Mouse (Mus musculus) naive thymus-derived CD4-positive, alpha-beta T cell, adult 2 months (primary cell): ENCODE measurements at regions not wholly inside any gene's neighbourhood (a gene's known extent, or its start where the extent isn't known, plus 50 kb on each side); places are given as distances from the start of the nearest gene placed in this dataset.

ENCODE experiments used
- DNase-seq: peaks from one replicate; pipeline ENCODE4 v3.0.0-alpha.2; 2011; ENCODE audit warnings: low read depth

DNA sequence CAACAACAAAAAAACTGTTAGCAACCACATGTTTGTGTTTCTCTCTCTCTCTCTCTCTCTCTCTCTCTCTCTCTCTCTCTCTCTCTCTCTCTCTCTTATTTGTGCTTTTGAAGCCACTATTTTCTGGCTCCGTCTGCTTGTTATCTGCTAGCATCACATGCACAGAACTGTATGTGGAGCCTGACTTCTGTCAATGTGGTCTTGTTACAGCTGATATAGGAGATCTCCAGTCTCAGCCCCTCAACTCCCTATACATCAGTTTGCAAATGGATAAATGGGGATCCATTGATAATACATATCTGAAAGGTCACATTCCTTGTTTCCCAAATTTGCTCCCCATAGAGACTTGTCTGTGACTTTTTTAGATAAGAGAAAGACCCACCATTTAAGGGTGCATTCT is 126.9 kb upstream of the Cited2 start:
- no peak for DNase-seq

DNA sequence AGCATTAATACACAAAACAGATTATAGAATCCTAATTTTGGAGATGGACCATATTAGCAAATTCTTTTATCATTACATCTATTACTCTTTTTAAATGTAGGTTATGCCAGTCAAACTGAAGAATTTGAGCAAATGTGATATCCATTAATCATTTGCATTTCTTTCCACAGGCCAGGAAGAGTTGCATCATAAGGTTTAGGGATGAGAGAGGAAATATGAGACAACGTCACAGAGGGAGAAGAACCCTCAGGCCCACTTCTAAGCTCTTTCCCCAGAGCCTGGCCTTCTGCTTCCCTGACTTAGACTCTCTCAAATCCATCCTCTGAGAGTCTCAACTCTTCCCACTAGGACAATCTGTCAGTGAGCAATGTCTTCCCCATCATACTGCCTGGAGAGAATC is 126.3 kb upstream of the Cited2 start:
- no peak for DNase-seq

GRCm38 (mm10) chr10:17599246-17599645 is 123.8 kb upstream of the Cited2 start:
- DNase-seq: no peak

DNA sequence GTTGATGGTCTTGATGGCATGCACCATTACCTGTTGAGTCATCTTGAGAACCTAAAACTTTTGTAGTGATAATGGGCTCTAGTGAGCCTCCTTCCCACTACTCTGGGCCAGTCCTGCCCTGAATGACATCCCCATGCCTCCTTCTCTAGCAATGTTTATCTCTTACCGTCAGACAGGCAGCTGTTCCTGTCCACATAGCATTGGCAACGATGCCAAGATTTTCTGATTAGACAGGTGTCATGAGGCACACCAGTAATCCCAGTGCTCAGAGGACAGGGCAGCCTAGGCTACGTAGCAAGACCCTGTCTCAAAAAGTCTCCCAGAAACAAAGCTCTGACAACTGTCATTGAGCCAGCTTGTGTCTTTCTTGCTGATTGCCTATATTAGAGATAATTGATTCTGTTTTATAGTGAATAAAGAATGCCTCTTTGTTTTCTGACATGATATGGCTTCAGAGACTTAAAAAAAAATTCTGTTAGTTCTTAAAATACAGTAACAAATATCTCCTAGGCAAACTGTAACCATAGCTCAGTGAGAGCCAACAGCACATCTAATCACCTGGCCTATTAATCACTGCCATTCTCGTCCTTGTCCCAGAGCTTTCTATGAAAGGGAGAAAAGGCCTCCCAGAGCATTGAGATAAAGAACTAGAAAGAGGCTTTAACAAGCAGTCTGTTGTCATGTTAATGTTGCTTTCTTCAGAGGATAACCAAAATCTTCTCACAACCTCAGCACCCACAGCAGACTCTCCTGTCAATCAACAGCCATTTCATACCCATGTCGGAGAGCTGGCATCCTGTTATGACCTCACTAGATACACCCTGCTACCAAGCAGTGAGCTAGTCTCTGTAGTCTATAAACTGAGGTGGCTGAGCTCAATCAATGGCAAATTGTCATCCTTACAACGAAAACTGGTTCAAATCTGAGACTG is 122.9 kb upstream of the Cited2 start:
- no peak for DNase-seq

GRCm38 (mm10) chr10:17600762-17601108 is 122.3 kb upstream of the Cited2 start:
- DNase-seq: no peak

GRCm38 (mm10) chr10:17602446-17602845 is 120.6 kb upstream of the Cited2 start:
- no peak for DNase-seq

DNA sequence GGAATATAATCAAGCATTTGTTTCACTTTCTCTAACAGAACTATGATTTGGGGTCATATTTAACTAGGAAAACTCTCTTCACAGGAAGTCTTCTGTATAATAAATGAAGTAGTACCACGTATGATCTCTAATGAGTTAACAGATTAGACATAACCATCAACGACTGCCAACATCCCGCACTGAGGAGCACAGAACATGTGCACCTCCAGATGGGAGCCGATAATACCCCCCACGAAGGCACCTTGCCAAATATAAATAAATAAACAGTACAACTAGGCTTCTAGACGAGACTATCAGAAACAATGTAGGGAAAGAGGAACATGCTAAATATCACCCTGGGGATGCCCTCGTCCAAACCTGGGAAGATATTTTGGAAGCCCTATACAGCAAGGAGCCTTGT is 114.8 kb upstream of the Cited2 start:
- DNase-seq: no peak

GRCm38 (mm10) chr10:17610592-17610991 is 112.4 kb upstream of the Cited2 start:
- no peak for DNase-seq

DNA sequence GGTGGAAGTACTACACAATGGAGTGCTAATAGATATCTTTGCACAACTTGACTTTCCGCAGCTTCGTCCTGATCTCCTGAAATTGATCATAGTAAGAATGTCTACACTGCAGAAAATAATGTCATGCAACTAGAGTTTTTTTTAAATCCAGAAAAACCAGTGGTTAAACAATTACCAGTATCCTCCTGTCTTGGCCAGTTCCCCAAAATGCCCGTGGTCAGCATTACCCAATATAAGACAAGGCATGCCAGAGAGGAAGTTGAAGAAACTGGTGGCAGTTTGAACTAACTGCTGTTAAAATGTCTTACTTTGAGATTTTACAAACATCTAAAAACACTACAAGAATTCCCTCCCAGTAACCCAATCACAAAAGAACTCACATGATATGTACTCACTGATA is 109.7 kb upstream of the Cited2 start:
- DNase-seq: no peak

DNA sequence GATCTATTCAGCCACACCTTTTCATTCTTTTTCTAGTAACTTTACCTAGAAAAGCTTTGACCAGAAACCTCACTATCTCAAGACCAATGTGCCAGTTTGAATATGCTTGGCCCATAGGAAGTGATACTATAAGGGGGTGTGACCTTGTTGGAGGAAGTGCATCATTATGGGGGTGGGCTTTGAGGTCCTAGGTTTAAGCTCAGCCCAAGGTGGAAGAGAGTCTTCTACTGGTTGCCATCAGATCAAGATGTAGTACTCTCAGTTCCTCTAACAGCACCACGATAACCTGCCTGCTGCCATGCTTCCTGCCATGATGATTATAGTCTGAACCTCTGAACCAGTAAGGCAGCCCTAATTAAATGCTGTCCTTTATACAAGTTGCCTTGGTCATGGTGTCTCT is 105.0 kb upstream of the Cited2 start:
- DNase-seq: no peak

DNA sequence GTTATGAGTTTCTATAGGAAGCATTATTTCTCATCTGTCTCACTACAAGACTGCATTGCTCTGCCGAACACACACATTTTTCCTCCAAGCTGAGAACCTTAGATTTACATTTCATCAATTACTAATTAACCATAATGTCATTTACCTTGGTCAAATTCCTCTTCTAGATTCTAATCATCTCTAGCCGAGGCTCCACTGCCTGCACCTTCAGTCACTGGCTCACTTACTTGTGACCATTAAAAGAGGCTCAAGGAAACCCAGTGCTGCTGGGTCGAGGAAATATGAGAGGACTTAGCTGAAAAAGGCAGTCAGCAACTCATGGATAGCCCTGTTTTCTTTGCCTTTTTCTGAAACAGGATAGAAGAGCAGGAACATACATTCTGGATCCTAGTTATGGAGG is 103.4 kb upstream of the Cited2 start:
- no peak for DNase-seq

DNA sequence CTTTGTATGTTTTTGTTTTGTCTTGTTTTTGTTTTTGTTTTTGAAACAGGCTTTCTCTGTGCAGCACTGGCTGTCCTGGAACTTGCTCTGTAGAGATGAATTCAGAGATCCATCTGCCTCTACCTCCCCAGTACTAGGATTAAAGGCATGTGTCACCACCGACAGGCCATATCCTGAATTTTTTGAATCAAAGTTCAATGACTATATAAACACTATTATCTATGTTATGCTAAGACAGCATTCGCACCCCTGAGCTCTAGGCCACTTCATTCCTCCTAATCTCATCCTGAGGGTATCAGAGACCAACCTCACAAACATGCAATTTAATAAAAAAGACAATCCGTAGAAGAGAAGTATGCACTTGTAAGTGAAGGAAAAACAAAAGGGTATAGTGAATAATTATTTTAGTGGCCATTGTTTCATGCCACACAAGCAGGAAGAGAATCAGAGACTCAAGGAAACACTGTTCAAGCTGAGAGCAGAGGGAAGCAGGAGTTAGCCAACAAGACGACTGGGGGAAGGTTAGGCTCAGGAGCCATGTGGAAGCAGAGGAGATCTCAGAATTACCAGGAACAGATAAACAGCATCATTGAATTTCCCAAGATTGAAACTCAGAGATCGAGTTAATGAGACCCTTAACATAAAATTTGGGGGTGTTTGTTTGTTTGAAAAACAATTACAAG is 101.2 kb upstream of the Cited2 start:
- no peak for DNase-seq

GRCm38 (mm10) chr10:17622802-17623201 is 100.2 kb upstream of the Cited2 start:
- no peak for DNase-seq

GRCm38 (mm10) chr10:17629709-17630108 is 93.3 kb upstream of the Cited2 start:
- DNase-seq: peak; percentile 16

- DNase-seq: no peak
These were observed 92.0 kb upstream of the Cited2 start for GRCm38 (mm10) chr10:17630861-17631581.

GRCm38 (mm10) chr10:17631817-17632216 is 91.2 kb upstream of the Cited2 start:
- DNase-seq: no peak

GRCm38 (mm10) chr10:17632959-17633674 is 89.9 kb upstream of the Cited2 start:
- no peak for DNase-seq

DNA sequence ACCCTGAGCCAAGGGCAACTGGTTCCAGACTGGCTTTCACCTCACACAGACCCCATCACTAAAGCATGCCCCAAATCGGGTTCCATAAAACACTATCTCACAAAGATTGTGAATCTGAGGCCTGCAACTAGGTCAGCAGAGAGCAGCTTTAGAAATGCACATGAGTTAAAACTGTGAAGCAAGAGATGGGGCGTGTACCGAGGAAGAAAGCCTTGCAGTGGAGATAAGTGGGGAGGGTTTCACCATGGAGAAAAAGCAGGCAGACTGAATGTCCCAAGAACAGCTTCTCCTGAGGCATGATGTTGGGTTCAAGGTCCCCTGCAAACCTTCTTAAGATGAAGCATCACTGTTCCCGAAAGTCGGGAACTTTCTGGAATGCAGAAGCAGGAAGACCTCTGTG is 77.7 kb upstream of the Cited2 start:
- DNase-seq: no peak

DNA sequence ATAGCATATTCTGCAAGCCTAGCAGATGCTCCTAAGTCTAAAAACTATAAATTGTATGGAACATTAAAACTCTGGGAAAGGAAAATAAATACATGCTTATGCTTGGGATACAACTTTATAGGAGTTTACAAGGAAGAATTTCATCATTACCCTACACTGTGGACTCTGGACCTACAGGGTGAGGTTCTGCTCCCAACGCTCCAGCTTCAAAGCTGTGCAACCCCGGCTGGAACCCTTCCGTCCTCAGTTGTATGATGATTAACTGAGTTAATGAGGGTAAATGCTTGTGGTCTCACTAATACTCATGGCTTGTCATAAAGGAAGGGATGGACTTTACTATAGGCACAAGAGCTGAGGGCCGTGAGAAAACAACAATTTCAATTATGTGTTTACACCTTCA is 76.6 kb upstream of the Cited2 start:
- no peak for DNase-seq

- DNase-seq: no peak
These were observed 74.9 kb upstream of the Cited2 start for GRCm38 (mm10) chr10:17648077-17648476.

- DNase-seq: no peak
These were observed 71.8 kb upstream of the Cited2 start for GRCm38 (mm10) chr10:17650997-17651750.
